Mouse (Mus musculus) telencephalon, adult 2 months (tissue): ENCODE results near the gene Hs3st3b1.

ENCODE experiments used
- DNase-seq: peaks from one replicate; pipeline ENCODE4 v3.0.0-alpha.2; 2011; ENCODE audit warnings: low read depth, low spot score

Hs3st3b1 gene

DNA sequence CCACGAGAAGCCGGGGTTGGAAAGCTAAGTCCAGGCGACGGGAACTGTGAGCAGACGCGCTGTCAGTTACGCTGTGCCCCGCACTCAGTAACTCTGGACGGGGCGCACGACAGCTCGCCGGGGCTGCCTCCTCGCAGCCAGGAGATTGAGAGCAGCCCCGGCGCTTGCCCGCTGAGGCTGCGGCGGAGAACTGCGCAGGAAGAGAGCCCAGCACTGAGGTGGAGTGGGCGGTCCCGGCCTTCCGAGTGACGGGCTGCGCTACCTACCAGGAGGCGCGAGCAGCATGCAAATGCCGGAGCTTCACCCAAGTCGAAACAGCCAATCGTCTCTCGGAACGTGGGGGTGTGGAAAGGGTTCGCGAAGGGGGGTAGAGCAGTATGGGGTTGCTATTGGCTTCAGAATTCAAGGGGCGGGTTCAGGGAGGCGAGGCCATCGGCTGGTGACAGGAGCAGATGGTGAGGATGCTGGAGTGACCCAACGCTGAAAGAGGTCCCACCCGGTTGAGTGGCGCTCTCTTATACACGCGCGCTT lies at the start of gene Hs3st3b1:
Gene Hs3st3b1 (minus strand): TSS at position 200 of the 531 bp plus-strand sequence.
- DNase-seq = peak; percentile 72

DNA sequence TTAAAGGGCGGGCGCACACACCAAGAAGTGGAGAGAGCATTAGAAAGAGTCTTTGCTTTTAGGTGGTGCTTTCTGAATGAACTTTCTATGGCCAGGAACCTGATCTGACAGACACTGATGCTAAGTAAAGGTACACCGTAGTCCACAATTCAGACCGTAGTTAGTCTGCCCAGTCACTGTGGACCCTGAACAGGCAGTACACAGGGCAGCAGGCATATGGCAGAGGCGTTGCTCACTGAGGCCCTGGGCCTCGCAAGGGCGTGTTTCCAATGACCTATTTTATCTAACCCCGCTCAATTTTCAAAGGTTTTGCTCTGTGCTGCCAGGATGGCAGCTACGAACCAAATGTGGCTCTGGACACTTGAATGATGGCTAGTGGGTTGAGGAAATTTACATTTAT lies 49.4 kb upstream of the Hs3st3b1 start:
- no peak for DNase-seq

DNA sequence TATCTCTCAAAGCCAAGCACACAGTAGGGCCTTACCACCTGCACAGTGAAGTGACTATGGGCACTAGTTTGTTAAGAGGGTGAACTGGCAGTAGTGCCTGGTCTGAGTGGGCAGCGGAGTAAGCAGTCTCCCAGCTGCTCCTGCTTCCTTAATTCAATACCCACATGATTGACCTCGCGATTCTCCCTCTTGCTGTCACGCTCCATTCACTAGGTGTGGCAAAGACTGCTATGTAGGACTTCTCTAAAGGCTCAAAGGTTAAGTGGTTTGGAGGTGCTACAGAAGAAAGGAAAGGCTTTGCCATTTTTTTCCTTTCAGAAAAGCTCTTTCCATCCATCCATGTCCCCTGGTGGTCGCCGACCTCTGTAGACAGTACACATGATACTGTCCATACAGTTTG lies 48.7 kb upstream of the Hs3st3b1 start:
- DNase-seq = no peak

DNA sequence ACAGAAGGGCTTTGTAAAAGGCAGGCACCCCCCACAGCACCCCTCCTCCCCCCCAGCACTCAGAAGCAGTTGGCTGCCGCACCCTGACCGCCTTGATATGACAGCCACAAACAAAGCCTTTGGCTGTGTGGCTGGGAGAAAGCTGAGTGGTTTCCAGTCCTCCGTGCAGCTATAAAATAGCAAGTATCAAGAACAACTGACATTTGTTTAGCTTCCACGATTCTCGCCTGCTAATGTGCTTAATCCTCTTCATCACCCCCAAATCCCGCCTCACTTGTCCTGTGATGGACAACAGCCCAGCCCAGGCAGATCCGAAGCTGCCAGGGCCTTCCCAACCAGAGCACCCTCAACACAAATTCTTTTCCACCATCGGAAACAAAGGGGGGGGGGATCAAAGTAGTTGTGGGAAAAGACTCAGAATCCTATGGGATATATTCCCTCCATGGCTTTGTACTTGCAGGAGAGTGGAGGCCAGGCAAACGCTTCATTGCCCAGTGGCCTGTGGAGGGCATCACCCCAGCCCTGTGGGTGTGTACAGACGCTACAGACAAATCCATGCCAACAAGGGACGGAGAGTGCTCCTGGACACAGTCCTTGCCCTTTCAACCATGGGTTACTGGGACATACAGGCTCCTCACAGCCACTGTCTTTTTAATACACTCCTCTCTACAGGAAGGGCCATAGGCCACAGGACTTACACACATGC lies 47.3 kb upstream of the Hs3st3b1 start:
- no peak for DNase-seq

DNA sequence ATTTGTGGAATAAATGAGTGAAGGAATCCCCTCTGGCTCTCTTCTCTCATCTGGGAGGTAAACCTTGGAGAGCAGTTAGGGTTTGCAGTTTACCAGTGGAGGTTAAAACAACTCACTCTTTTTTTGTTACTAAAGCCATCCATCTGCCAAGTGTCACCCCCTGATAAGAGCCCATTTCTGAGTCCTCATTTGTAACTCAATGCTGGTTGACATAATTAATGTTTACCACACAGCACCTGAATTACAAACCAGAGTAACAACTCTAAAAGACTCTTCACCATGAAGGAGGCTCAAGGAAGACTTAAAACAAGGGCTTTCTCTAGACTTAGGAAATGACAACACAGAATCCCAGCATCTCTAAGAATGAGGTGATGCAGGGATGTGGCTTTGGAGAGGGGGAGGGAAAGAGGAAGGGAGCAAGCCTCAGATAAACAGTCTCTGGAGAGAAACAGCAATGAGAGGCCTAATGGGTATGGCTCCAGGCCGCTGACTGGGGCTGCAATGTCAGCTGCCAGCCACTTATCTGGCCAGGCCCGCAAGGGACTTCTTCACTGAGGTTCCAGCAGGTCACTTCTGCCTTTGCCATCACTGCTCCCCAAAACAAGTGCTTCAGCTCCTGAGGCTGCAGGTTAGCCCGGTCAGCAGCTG lies 46.4 kb upstream of the Hs3st3b1 start:
- no peak for DNase-seq

DNA sequence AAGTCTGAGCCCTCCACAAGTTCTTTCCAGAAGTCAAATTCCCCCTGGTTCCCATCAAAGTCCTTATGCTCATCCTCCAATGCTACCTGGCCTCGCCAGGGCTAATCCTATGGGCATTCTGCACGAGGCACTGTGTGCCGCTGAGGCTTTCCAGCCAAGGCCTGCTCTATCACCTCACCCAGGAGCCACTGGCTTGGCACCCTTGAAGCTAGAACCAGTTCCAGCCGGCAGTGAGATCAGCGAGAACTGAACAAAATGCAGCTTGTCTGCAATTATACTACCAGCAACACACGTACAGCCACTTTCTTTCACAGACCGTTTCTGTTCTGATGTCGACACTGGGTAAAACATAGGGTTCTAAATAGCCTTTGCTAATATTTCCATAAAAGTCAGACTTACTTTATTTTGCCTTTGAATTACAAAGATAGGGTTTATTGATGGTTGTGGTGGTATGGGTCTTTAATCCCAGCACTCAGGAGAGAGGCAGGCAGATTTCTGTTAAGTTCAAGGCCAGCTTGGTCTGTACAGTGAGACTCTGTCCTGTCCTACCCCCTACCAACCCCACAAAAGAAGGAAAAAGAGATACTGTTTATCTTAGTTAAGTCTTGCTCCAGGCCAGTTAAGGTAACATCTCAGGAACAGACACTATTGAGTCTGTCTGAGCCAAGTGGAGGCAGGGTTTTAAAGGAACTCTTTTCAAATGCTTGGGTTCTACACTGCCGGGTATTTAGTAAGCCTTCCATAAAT lies 45.7 kb upstream of the Hs3st3b1 start:
- DNase-seq = no peak

DNA sequence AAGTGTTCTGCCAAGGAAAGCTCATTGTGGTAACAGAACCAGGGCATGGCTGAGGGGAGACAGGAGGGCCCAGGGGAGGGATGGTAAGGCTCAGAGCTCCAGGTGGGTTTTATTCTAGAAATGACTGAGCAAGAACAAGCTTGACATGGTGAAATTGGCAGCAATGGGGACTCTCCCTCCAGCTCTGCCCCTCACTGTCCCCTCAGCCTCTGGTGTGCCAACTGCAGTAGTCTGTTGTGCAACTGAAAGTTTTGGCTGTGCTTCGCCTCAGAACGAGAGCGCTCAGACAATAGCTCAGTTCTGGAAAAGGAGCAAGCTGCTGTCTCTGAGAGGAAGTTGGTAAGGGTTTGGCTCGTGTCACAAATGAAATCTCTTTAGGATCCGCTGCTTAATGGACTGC lies 43.3 kb upstream of the Hs3st3b1 start:
- DNase-seq = no peak

DNA sequence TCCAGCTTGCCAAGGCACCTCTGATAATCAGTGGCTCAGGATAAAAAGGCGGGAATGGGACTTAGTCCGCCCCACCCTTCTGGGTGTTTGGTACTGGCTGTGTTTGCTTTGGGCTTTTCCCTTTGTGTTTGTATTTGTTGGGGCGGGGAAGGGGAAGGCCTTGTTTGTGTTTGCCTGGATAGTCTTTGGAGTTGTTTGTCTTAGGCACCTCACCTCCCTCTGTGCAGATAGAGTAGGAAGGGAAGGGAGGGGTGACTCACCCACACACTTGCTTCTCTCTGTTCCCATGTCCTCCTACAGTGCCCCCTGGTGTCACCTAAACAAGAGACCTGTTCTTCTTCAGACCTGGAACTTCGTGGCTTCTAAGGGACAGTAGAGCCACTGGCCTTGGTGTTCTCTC lies 35.1 kb upstream of the Hs3st3b1 start:
- DNase-seq = no peak

DNA sequence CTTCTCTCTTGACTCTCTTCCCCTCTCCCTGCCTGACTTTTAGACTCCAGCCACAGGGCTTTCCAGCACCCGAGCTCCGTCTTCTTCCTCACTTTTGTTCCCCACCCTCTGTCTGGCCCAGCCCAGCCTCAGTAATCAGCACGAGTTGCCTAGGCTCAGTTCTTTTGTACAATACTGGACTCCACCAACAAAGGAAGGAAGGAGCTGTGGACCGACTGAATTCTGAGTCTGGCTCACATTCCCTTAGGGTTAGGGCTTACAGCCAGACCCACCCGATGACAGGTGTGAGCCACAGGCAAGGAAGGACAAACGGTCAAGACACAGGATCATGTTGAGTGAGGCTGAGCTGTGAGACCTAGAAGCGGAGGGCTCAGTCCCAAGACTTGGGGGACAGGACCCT lies 34.7 kb upstream of the Hs3st3b1 start:
- DNase-seq = no peak

DNA sequence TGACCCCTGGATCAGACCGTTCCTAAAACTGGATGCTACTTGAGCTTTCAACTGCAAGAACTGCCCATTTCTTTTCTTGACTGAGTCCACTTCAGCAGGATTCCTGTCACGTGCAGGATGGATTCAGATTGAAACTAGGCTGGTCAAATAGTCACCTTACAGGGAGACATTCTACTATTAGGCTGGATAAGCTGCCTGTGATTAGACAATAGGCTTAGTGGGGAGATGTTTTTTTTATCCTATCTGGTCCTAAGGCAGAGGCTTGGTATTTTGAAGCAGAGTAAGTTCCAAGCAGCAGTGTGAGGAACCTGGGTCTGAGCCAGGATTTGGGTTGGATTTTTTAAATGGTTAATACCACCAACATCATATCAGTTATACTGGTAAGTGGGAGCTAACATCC lies 31.8 kb upstream of the Hs3st3b1 start:
- DNase-seq = no peak

DNA sequence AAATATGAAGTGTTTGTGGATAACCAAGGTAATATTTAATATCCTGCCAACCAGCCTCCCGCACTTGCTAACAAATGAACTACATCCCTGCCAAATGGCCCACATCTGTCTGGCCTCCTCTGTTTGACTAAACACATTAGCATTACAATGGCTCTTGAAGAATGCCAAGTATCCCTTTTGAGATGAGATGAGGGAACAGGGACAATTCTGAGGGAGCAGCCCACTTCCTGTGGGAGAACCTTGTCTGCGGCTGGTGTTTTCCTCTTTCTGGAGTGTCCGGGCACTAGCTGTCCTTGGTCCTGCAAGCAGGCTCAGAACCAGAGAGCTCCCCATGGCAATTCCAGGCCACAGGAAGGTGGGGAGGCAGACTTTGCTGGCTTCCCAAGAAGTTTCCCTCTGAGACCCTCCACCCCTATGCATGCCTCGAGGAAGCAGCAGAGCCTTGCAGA lies 30.7 kb upstream of the Hs3st3b1 start:
- no peak for DNase-seq

DNA sequence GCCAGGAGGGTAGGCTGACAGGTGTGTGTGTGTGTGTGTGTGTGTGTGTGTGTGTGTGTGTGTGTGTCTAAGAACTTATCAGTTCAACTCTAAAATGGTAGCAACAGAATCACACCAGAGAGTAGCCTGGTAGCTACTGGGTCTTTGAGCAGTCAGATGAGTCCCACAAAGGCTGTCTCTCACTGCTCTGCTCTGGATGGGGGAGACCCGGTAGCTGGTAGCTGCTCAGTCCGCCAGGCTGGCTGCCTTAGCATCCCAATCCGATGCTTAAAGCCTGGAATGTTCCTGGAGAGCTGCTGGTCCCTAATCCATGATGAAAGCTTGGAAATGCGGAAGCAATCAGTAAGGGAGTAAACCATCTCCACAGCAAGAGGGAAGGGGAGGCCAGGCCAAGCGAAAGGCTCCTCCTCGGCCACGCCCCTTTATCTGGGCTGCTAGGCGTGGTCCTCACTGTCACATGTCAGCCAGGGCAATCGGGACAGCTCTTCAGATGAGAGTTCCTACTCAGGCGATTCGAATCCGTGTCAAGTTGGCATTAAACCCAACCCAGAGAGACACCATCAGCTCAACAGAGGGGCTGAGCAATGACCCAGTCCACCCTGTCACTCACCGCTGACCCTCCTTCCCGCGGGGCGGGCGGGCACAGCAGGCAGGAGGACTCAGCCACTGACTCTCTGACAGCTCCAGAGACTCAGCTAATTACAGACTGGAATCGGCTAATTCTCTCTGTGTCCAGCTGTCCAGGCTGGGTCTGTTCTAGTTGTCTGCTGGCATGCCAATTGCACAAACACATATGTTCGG lies 29.9 kb upstream of the Hs3st3b1 start:
- DNase-seq = no peak

DNA sequence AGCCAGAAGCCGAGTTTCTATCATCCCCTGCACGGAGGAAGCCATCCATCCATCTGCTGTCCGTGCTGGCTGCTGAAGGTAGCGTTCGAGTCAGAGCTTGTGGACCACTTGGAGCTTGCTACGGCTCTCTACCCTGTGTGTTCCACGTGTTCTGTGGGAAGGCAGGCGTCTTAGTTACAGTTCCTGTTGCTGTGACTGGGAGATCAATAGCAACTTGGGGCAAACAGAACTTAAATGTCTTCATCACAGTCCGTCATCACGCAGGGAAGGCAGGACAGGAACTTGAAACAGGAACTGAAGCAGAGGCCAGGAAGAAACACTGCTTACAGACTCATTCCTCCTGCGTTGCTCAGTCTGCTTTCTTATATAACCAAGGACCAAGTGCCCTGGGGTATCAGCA lies 26.3 kb upstream of the Hs3st3b1 start:
- DNase-seq = no peak

DNA sequence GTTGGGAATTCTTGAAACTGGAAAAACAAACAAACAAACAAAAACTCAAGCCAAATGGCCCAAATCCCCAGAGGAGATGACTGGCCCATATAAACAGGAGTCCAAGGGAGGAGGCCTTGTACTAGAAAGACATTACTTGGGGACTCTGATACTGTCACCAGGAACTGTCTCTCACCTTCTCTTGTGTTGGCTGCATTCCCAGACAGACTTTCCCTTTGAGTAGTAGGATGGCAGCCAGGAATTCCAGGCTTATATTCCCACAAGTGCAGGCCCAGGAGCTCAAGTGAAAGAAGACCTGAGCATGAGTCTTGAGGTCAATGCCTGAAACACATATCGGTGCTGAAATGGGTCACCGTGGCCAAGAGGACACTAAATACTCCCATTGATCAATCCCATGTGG lies 24.9 kb upstream of the Hs3st3b1 start:
- DNase-seq = peak; percentile 47

DNA sequence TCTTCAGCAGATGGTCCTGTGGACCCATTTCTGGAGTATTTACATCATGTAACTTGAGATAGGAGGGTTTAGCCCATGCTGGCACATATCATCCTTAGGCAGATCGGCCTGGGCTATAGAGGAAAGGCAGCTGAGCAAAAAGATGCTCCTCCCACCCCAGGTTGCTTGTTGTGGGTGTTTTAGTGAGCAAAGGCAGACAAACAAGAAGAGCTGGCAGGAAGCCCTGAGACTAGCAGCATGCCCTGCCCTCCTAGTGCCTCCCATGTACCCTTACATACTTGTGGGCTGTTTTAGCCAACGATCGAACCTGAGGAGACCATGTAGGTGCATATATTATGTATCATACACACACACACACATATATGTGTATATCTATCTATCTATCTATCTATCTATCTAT lies 21.9 kb upstream of the Hs3st3b1 start:
- no peak for DNase-seq

DNA sequence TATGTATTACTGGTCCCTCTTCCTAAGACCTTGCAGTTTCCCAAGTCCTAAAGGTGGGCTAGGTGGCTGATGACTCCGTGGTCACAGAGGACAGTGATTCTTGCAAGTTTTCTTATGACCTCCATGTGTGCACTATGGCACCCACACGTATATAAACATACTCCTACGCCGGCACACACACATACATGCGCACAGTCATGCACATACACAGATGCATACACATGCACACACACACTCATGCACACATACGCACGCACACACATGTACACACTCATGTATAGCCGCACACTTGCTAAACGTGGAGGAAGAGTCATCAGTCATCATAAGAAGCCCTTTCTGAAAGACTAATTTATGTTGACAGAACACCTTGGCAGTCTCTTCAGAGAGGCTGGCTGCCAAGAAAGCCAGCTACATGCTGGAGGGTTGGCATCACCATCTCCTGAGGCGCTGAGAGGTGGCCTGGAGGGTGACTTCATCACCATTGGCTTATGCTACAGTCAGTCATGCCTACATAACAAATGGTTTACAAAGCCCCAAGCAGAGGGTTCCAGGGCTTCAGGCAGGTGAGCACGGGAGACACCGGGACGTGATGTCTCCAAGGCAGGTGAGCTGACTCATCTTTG lies 21.3 kb upstream of the Hs3st3b1 start:
- no peak for DNase-seq

DNA sequence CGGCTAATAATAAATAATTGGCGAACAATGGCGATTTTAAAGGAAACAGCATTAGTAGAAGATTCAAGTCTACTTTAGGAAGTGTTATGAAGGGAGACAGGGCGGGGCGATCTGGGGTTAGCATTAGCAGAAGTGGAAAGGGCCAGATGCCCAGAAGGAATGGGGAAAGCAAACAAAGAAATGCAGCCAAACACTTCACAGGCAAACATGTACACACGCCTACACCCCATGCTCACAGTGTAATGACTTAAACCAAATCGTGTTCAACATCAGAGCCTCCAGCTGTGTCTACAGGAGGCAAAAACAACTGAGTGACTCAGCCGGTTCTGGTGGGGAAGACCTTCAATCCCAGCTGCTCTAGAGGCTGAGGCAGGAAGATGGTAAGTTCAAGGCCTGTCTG lies 20.1 kb upstream of the Hs3st3b1 start:
- no peak for DNase-seq

DNA sequence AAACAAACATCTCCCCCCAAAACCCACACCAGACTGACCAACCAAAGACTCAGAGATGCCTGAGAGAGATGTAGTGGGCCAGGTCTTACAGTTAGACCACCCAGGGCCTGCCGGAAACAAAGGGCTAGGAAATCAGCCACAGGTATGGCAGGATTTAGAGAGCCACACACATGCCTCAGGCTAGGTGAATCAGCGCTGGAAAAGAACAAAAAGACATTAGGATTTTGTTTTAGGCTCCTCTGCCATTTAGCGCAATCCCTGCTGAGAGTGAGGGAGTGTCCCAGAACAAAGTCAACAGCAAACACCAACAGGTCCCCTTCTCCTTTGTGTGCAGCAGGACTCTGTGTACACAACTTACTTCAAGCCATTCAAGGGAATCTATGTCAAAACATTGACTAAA lies 14.6 kb upstream of the Hs3st3b1 start:
- no peak for DNase-seq

DNA sequence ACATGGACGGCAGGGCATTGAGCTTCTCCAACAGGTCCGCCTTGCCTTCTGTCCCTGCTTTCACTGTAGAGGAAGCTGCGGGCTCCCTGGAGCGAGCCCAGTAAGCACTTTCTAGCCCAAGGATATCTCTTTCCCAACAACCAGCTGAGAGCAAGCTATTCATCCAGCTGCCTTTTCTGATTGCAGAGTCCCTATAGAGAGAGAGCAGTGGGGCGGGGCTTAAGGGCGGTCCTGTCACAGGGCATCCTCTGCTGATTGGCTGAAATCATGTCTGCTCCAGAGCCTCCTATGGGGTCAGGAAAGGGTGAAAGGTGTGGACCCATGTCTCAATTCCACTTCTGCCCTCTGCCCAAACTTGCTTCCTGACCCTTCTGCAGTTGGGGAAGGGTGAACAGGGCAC lies 4.8 kb upstream of the Hs3st3b1 start:
- no peak for DNase-seq

DNA sequence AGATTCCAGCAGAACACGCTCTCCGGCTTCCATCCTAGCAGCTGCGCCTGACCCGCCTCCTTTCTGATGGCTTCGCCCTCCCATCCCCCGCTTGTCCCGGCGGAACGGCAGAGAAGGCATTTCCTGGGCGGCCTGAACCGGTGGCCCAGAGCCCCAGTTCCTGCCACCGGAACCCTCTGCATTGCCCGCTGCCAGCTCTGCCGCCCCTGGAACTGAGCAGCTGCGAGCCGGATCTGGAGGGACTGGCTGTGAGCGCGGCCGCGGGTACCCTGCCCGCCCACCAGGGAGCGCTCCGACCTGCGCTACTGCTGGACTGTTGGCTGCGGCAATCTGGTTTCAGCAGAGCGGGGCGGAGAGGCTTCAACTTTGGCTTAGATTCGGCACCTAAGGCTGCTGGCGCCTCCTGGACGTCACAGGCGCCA lies 3.1 kb upstream of the Hs3st3b1 start:
- no peak for DNase-seq

DNA sequence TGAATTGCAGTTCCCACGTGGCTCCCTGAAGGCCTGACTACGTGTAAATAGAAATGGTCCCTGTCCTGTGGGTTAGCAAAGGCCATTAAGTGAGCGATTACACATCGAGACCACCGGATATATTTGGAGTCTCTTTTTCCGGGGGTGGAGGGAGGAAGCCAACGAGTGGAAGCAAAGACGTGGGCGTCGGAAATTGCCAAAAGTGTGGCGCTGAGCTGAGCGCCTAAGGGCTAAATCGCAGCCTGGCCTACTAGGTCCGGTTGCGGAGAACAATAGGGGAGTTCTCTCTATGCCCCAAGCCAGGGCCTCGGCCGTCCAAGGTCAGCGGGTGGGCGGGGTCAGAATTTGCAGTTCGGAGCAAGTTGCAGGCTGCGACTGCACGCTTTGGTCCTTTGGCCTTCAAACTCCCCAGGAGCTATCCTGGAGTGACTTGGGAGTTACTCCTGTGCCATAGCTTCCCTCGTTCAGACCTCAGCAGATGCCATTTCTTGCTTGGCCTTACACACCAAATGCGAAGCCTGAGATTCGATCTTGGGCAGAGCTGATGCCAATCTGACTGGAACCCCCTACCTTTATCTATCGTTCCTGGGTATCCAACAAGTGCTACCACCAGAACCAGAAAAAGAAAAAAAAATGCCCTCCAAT lies 2.3 kb upstream of the Hs3st3b1 start:
- DNase-seq = no peak
